Comparison of ENCODE assay signal across 9 mouse cellular contexts in genomic region chr4:41304302-41304701, GRCm38 (mm10). TPM values are rescaled to one million over a fixed set of nuclear protein-coding genes. Genes with fewer than 3 reads are reported as not detected.
DNase-seq lines count a peak whose midpoint lies in the region; TF ChIP-seq lines count a peak whose summit lies in the region.
"Had no signal": no experiment of that assay in that cellular context is flagged by ENCODE, and none has a peak within 500 bp of the region (broad histone marks: within the 10 kb centered on the region; RNA-seq: fewer than 3 reads in every experiment).

No protein-coding gene starts in this region.

- no peak for DNase-seq in gastrocnemius, adult 2 months
- no peak for DNase-seq in gastrocnemius, postnatal 14 days
- peak; percentile 50 to 51 for DNase-seq in spleen, postnatal 36 days (ENCODE audit: low spot score in 2 of 2)
- DNase-seq in spleen, postnatal 4 days (ENCODE audit: low spot score in 2 of 2): no peak
- DNase-seq in layer of hippocampus, adult 8-10 months (ENCODE audit: low spot score in 2 of 2): peak; percentile 28 to 52
- DNase-seq in thymus, postnatal 4 days: peak; percentile 19
- DNase-seq in adrenal gland, adult (ENCODE audit: inconsistent age in 2 of 2, low spot score in 1 of 2): no peak
- no peak for DNase-seq in embryo, embryonic 9.5 days (ENCODE audit: extremely low spot score)

- H3K27ac ChIP-seq in gastrocnemius, adult 2 months: 0 out of 2 replicates have a peak overlapping the region, but pooled peaks have one; percentile 6
- H3K27ac ChIP-seq: hindbrain, embryonic 10.5 days had no signal

- H3K4me3 ChIP-seq in gastrocnemius, adult 2 months: no peak overlapping the region
- H3K4me3 ChIP-seq: hindbrain, embryonic 10.5 days had no signal

- TF ChIP-seq CTCF in gastrocnemius, adult 2 months (IDR thresholded peaks at IDR 0.05): no peak

- intact Hi-C loops in gastrocnemius, adult 2 months (cut with DNase I): no loop called here
- intact Hi-C loops in gastrocnemius, postnatal 14 days (cut with DNase I; ENCODE audit: low total_unique reads): no loop called here

RNA-seq across cellular contexts. Expression of gene Dcaf12, which starts 10.4 kb away (rescaled TPM):
- total RNA-seq in gastrocnemius, adult 2 months (2021): 10 to 100 TPM; 27.3 to 28.9 TPM
- total RNA-seq in gastrocnemius, postnatal 14 days (2021): 10 to 100 TPM; 26.7 to 27.8 TPM
- total RNA-seq in layer of hippocampus, adult 8-10 months (2022): 10 to 100 TPM; 35.5 to 42.6 (median 39.6) TPM

RNA-seq across cellular contexts. Expression of gene Ubap2, which starts 29.4 kb away (rescaled TPM):
- 10 to 100 TPM; 96.3 to 96.7 TPM for total RNA-seq in gastrocnemius, adult 2 months (2021)
- total RNA-seq in gastrocnemius, postnatal 14 days (2021): 10 to 100 TPM; 98.2 to 99.2 TPM
- 10 to 100 TPM; 45.8 to 58.7 (median 50.2) TPM for total RNA-seq in layer of hippocampus, adult 8-10 months (2022)

RNA-seq across cellular contexts. Expression of gene Ubap1, which starts 44.5 kb away (rescaled TPM):
- total RNA-seq in gastrocnemius, adult 2 months (2021): 10 to 100 TPM; 35.7 to 39.2 TPM
- 10 to 100 TPM; 40.0 to 49.2 TPM for total RNA-seq in gastrocnemius, postnatal 14 days (2021)
- total RNA-seq in layer of hippocampus, adult 8-10 months (2022): 10 to 100 TPM; 42.1 to 48.0 (median 44.9) TPM

Comparison
In these comparisons a context has a peak if more than half of its experiments do, and no peak if none do; other contexts are left out.
1. DNase-seq: peak in spleen, postnatal 36 days (2 of 2), layer of hippocampus, adult 8-10 months (2 of 2) and thymus, postnatal 4 days (single experiment); none in gastrocnemius, adult 2 months (single experiment), gastrocnemius, postnatal 14 days (single experiment), spleen, postnatal 4 days (0 of 2), adrenal gland, adult (0 of 2) and embryo, embryonic 9.5 days (single experiment).